Mouse (Mus musculus): ENCODE results near the gene Lrrc26. TPM values are rescaled to one million over a fixed set of nuclear protein-coding genes. Genes with fewer than 3 reads are reported as not detected.

Lrrc26 gene
- polyA plus RNA-seq, 1 experiment: not detected

DNA sequence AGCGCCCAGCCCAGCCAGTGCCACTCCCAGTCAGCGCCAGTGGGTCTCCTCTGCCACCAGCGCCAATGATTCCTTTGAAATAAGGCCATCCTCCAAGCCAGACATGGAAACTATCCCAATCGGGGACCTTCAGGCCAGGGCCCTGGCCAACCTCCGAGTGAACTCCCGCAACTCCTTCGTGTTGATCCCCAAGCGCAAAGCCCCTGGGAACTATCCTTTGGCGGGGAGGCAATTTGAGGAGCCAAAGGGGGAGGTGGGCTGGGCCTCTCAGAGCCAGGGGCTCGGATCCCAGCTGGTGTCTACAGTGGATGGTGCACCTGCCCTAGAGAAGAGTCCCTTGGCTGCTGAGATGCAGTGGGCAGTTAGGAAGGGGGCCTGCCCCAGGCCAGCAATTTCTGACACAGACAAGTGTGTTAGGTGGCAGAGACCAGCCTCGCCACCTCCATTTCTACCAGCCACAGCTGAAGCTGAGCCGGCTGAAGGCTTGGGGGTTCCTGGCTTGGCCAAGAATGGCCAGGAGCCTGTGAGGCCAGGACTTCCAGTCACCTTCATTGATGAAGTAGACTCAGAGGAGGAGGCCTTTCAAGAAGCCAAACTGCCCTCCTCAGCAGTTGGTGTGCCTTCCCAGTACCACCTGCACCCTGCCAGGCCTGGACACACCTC is 26.0 kb upstream of the Lrrc26 start:
- TF ChIP-seq GATA1 (IDR thresholded peaks at IDR 0.05; ENCODE audit: low read length): no peak

DNA sequence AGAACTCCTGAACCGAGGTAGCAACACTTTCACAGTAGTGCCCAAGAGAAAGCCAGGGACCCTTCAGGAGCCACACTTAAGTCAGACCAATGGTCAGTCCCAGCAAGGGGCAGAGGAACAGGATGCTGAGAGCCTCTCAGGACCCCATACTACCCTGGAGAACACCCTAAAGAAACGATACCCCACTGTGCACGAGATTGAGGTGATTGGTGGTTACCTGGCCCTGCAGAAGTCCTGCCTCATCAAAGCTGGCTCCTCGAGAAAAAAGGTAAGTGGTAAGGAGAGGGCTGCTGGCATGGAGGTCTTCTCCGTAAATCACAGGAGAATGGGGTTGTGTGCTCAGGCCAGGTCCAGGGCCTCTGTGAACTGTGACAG is 25.4 kb upstream of the Lrrc26 start:
- TF ChIP-seq GATA1 (IDR thresholded peaks at IDR 0.05; ENCODE audit: low read length): no peak

DNA sequence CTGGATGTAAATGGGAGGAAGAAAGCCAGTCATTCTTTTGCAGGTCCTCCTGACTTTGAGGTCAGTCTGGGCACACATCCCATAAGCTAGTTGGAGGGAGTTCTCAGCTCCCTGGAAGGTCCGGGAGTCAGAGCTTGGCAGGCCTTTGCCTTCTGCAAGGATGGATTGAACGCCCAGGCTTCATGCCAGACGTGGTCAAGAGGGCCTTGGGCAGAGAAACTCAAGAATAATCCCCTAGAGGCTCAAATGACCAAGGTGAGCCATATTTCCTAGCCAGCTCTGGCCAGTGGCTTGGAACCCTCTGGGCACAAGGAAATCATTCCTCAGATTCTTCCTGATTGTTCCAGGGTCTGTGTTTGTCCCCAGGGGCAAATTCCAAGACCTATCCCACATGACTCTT is 24.9 kb upstream of the Lrrc26 start:
- TF ChIP-seq GATA1 (IDR thresholded peaks at IDR 0.05; ENCODE audit: low read length): no peak

DNA sequence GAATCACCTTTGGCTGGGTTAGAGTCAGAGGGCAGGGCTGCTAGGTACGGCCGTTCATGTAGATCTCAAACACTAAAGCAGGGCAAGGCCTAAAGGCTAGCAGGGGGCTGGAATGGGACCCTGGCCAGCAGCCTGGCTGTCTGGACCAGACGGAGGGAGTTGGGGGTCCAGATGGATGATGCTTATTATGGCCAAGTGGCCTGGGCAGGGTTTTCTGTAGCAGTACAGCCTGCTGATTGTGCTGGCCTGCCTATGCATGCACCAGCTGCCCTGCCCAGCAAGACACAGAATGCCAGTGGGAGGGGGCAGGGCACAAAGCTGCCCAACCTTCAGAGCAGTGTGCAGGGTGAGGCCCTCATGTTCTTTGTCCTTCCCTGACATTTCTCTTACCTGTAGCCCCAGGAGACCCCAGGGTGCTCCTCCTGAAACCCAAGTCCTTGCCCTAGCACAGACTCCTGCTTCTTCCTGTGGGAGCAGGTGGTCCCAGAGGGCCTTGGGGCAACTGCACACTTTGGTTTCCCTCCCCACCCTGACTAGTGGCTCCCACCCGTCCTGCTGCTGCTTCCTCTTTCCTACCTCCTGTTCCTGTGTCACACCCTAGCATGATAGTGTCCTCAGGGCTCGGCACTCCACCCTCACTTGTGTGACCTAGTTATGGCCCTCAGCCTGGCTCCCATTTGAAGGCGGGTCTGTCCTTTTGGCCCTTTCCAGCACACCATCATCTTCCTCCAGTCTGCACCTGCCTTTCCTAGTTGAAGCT is 23.6 kb upstream of the Lrrc26 start:
- no peak for TF ChIP-seq GATA1 (IDR thresholded peaks at IDR 0.05; ENCODE audit: low read length)

DNA sequence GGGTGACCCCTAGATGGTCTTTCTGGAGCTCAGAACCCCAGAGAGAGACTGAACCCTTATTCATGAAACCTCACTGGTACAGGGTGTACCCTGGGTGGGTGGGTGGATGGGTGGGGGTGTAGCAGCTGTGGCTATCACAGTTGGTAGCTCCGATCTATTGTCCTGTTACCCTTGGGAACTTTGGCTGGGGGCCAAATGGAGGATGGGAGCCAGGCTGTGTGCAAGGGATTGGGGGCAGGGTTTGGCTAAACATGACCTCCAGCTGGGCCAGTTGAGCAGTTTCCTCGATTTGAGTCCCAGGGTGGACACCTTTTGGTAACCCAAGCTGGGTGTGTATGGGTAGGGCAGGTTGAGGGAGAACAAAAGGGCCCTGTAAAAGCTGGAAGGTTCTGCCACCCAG is 23.0 kb upstream of the Lrrc26 start:
- no peak for TF ChIP-seq GATA1 (IDR thresholded peaks at IDR 0.05; ENCODE audit: low read length)

- TF ChIP-seq GATA1 (IDR thresholded peaks at IDR 0.05; ENCODE audit: low read length): no peak
These were observed 22.5 kb upstream of the Lrrc26 start for GRCm38 (mm10) chr2:25267241-25267640.

GRCm38 (mm10) chr2:25267746-25268309 is 21.9 kb upstream of the Lrrc26 start:
- no peak for TF ChIP-seq GATA1 (IDR thresholded peaks at IDR 0.05; ENCODE audit: low read length)

DNA sequence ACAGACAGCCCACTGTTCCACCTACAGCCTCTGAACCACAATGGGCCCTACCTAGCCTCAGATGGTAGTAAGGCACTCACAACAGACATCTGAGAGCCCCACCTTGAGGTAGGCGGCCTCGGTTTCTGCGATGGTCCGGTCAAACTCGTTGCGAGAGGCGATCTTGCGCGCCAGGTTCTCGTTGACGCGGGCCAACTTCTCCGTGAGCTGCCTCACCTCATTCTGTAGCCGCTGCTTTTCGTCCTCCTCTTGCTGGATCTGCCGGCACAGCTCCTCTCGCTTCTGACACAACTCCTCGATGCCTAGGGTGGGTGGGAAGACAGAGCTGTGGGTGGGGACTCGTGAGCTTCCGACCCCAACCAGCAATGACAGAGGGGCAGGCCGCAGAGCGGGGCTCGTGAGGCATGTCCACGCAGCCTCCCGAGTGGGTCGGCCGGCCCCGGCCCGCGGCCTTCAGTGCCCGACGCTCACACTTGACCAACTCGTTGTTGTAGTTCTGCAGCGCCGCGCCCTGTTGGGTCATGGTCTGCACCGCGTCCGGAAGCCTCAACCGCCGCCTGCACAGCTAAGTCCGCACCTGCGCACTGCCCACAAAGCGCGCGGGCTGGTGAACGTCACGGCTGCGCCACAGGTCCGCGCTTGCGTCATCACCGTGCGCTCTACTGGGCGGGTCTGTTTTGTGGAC is 17.7 kb upstream of the Lrrc26 start, which contains the start of the genes Ssna1 and Anapc2:
Gene Ssna1 (minus strand): TSS at position 612 of the 685 bp plus-strand sequence.
Gene Anapc2 (plus strand): TSS at position 652 of the 685 bp plus-strand sequence.
- TF ChIP-seq GATA1 (IDR thresholded peaks at IDR 0.05; ENCODE audit: low read length): no peak

GRCm38 (mm10) chr2:25272515-25272914 is 17.2 kb upstream of the Lrrc26 start:
- no peak for TF ChIP-seq GATA1 (IDR thresholded peaks at IDR 0.05; ENCODE audit: low read length)

DNA sequence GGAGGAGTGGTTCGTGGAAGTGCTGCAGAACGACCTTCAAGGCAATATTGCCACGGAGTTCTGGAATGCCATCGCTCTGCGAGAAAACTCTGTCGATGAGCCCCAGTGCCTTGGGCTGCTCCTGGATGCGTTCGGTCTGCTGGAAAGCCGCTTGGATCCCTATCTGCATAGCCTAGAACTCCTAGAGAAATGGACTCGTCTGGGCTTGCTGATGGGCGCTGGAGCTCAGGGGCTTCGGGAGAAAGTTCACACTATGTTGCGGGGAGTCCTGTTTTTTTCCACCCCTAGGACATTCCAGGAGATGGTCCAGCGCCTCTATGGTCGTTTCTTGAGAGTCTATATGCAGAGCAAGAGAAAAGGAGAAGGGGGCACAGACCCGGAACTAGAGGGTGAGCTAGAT is 16.7 kb upstream of the Lrrc26 start:
- no peak for TF ChIP-seq GATA1 (IDR thresholded peaks at IDR 0.05; ENCODE audit: low read length)

DNA sequence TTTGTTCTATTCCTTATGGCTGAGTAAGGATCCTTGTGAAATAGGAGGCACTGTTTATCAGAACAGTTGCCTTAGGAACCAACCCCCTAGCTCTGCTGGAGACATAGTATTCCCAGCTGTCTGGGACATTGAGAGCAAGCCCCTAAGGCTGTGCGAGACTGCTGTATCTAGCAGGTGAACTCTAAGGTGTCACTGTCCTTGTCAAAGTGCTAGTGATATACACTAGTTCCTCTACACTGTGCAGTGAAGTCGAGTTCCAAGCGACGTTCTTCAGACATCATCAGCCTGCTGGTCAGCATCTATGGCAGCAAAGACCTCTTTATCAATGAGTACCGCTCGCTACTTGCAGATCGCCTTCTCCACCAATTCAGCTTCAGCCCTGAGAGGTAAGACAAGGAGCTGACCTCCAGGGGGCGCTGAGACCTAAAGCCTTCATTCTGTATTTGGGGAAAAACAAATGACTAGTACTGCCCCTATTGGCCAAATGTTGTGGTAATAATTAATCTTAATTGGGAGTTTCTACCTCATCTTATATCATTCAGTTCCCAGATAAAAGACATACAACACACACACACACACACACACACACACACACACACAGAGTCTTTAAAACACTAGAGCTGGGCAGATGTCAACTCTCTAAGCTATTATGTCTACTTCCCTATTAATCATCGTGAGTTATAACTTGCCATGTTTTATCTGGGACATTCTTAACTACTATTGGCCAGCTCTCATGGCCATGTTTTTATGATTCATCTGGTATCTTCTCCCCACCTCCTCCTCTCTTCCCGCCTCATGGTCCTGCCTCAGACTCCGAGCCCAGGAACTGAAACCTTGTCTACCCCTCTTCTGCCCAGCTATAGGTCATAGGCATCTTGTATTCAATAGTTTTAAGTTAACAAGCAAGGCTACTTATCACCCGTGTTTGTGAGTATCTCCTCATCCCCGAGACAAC is 10.5 kb upstream of the Lrrc26 start:
- no peak for TF ChIP-seq GATA1 (IDR thresholded peaks at IDR 0.05; ENCODE audit: low read length)

DNA sequence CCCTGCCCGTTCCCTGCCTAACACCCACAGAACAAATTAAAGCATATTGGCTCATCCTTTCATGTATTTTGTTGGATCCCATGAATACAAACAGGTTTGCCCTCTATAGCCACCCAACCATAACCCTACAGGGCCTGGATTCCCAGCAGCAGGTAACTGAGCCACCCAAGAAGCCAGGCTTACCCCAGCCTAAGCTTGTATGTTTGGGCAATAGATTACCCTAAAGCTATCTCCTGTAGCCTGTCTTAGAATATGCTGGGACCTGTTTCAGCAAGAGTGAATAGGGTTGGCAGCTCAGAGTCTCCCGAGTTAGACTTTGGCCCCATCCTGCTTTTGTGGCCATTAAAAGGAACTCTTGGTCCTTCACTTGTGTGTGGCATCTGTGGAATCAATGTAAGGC is 4.2 kb upstream of the Lrrc26 start:
- no peak for TF ChIP-seq GATA1 (IDR thresholded peaks at IDR 0.05; ENCODE audit: low read length)

DNA sequence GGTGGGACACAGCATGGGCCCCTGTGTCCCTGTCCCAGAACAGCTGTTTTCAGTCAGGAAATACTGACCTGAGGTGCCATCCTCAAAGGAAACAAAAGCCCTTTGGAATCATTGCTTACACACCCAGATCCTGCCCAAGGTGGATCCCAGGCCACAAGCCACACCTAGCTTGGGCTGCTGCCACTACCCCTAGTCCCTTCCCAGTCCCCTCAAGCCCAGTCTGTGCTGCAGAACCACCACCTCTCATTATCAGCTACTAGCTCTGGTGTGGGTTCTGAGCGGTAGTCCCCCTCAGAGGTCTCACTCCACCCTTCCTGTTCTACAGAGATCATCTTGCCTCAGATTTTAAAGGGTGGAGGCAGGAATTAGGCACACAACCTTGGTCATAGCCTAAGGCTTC is 3.4 kb upstream of the Lrrc26 start:
- TF ChIP-seq GATA1 (IDR thresholded peaks at IDR 0.05; ENCODE audit: low read length): no peak

- TF ChIP-seq GATA1 (IDR thresholded peaks at IDR 0.05; ENCODE audit: low read length): no peak
These were observed 2.7 kb upstream of the Lrrc26 start for GRCm38 (mm10) chr2:25286837-25287636.
